ENCODE assay signal across 10 mouse cellular contexts in genomic region chr11:103104469-103104868, GRCm38 (mm10). TPM values are rescaled to one million over a fixed set of nuclear protein-coding genes. Genes with fewer than 3 reads are reported as not detected.
DNase-seq lines count a peak whose midpoint lies in the region; ATAC-seq and TF ChIP-seq lines count a peak whose summit lies in the region.
"Had no signal": no experiment of that assay in that cellular context is flagged by ENCODE, and none has a peak within 500 bp of the region (broad histone marks: within the 10 kb centered on the region; RNA-seq: fewer than 3 reads in every experiment).

No protein-coding gene starts in this region.

- H3K36me3 ChIP-seq in lung, embryonic 14.5 days (ENCODE audit: insufficient read depth): no peaks in the 10 kb centered on the region
- no peaks in the 10 kb centered on the region for H3K36me3 ChIP-seq in intestine, embryonic 16.5 days (ENCODE audit: control insufficient read depth, insufficient read depth, low read length)
- peaks cover 25% of the 10 kb centered on the region for H3K36me3 ChIP-seq in small intestine, adult 2 months (ENCODE audit: control insufficient read depth, insufficient read depth, low read length)
- H3K36me3 ChIP-seq: lung, embryonic 15.5 days had no signal

- peak overlapping the region; percentile 75; the same call in 1 of the 2 replicates for H3K4me2 ChIP-seq in lung, embryonic 14.5 days
- H3K4me2 ChIP-seq in intestine, embryonic 16.5 days (ENCODE audit: low read depth, low read length): peak overlapping the region; percentile 31; the same call in 1 of the 2 replicates

- H3K4me1 ChIP-seq in lung, embryonic 14.5 days (ENCODE audit: insufficient read depth): peaks cover 12% of the 10 kb centered on the region; the same call in 1 of the 2 replicates
- H3K4me1 ChIP-seq in intestine, embryonic 16.5 days (ENCODE audit: control insufficient read depth, insufficient read depth, low read length): peaks cover 31% of the 10 kb centered on the region
- peaks cover 20% of the 10 kb centered on the region for H3K4me1 ChIP-seq in small intestine, adult 2 months (ENCODE audit: control insufficient read depth, insufficient read depth, insufficient read length, low read length)

- H3K4me3 ChIP-seq in lung, embryonic 14.5 days (ENCODE audit: low read depth, low read length): no peak overlapping the region
- H3K4me3 ChIP-seq in intestine, embryonic 16.5 days (ENCODE audit: low read length): no peak overlapping the region
- peak overlapping the region; percentile 85 for H3K4me3 ChIP-seq in small intestine, adult 2 months (ENCODE audit: low read depth, low read length)

- no peak for TF ChIP-seq CTCF in lung, embryonic 14.5 days (IDR thresholded peaks at IDR 0.05; ENCODE audit: low read depth)
- TF ChIP-seq CTCF in small intestine, adult 2 months (IDR thresholded peaks at IDR 0.05; ENCODE audit: extremely low read depth, insufficient read length, insufficient replicate concordance, low read depth, low read length): no peak

- intact Hi-C loops in left cerebral cortex, postnatal 36 days (cut with DNase I): loop anchor here (5.0 kb wide), 2 partner anchors 38 to 223 kb away; no protein-coding TSS in a partner anchor

- peak; percentile 57; the same call in 1 of the 2 replicates for TF ChIP-seq POLR2A in small intestine, adult 2 months (IDR thresholded peaks at IDR 0.05; ENCODE audit: low read depth, low read length)

- no peak overlapping the region for H3K9ac ChIP-seq in lung, embryonic 14.5 days
- H3K9ac ChIP-seq in intestine, embryonic 16.5 days (ENCODE audit: low read depth, low read length): no peak overlapping the region
- H3K9ac ChIP-seq: lung, embryonic 15.5 days had no signal

- no peak for DNase-seq in lung, embryonic 14.5 days
- no peak for DNase-seq in lung, postnatal 10 days
- peak; percentile 74 for DNase-seq in c-Kit-positive CD71-positive TER-119-negative erythroid progenitor cells, embryonic 14.5 days (ENCODE audit: low read depth)
- no peak for DNase-seq in left cerebral cortex, postnatal 36 days (ENCODE audit: low spot score in 2 of 2)
- DNase-seq in gastrocnemius, postnatal 10 days: no peak
- DNase-seq: cerebellum, adult 8-10 months had no signal

- no peak overlapping the region for H3K27ac ChIP-seq in lung, embryonic 14.5 days (ENCODE audit: low read depth)
- no peak overlapping the region; the same call in 1 of the 2 replicates for H3K27ac ChIP-seq in intestine, embryonic 16.5 days (ENCODE audit: low read length)
- H3K27ac ChIP-seq in small intestine, adult 2 months (ENCODE audit: insufficient read depth, low read depth, low read length): peak overlapping the region; percentile 98
- H3K27ac ChIP-seq: lung, embryonic 15.5 days had no signal

- no peaks in the 10 kb centered on the region for H3K9me3 ChIP-seq in lung, embryonic 14.5 days (ENCODE audit: low read depth, low read length)
- H3K9me3 ChIP-seq in intestine, embryonic 16.5 days (ENCODE audit: control insufficient read depth, low read length): no peaks in the 10 kb centered on the region
- H3K9me3 ChIP-seq: lung, embryonic 15.5 days had no signal

- no peak for ATAC-seq in lung, embryonic 14.5 days (ENCODE audit: insufficient read depth)
- no peak; the same call in 1 of the 2 replicates for ATAC-seq in intestine, embryonic 16.5 days

- 69% methylated on average over 7 of the region's 7 CpGs for WGBS in lung, embryonic 14.5 days
- WGBS in intestine, embryonic 16.5 days: 67% methylated on average over 7 of the region's 7 CpGs
- 26% methylated on average over 7 of the region's 7 CpGs for WGBS in small intestine, adult 2 months

- peaks cover 13% of the 10 kb centered on the region for H3K27me3 ChIP-seq in lung, embryonic 14.5 days (ENCODE audit: insufficient read depth, low read length)
- peaks cover 10% of the 10 kb centered on the region for H3K27me3 ChIP-seq in intestine, embryonic 16.5 days (replicated peaks; ENCODE audit: control insufficient read depth, insufficient read depth, low read length)
- H3K27me3 ChIP-seq in small intestine, adult 2 months (ENCODE audit: control insufficient read depth, insufficient read depth, low read length): no peaks in the 10 kb centered on the region

RNA-seq across cellular contexts. Expression of gene Acbd4, which starts 3.0 kb away (rescaled TPM):
- 11.0 and 14.4 TPM in 2 replicates for polyA plus RNA-seq in lung, embryonic 14.5 days (2014; fragmentation: Nextera tagmentation; extraction: Ambion mirVana)
- 30.4 and 32.5 TPM in 2 replicates for polyA plus RNA-seq in intestine, embryonic 16.5 days (2015; fragmentation: Nextera tagmentation; extraction: Ambion mirVana)
- polyA plus RNA-seq in small intestine, adult 2 months (2012; rRNA removed): 89.3 and 234 TPM in 2 replicates
- 10 to 100 TPM; 72.3 to 80.3 TPM for total RNA-seq in left cerebral cortex, postnatal 36 days (2021)
- total RNA-seq in gastrocnemius, postnatal 10 days (2021): 10 to 100 TPM; 34.9 to 50.5 TPM

RNA-seq across cellular contexts. Expression of gene Plcd3, which starts 3.0 kb away (rescaled TPM):
- 1.0 and 2.5 TPM in 2 replicates for polyA plus RNA-seq in lung, embryonic 14.5 days (2014; fragmentation: Nextera tagmentation; extraction: Ambion mirVana)
- polyA plus RNA-seq in intestine, embryonic 16.5 days (2015; fragmentation: Nextera tagmentation; extraction: Ambion mirVana): 2.1 and 2.3 TPM in 2 replicates
- polyA plus RNA-seq in small intestine, adult 2 months (2012; rRNA removed): 3.1 and 4.8 TPM in 2 replicates
- 10 to 100 TPM; 16.1 to 19.3 TPM for total RNA-seq in left cerebral cortex, postnatal 36 days (2021)
- 1 to 10 TPM; 5.8 to 8.6 TPM for total RNA-seq in gastrocnemius, postnatal 10 days (2021)
- polyA plus RNA-seq: G1E had no signal

RNA-seq across cellular contexts. Expression of gene Hexim1, which starts 11.6 kb away (rescaled TPM):
- polyA plus RNA-seq in lung, embryonic 14.5 days (2014; fragmentation: Nextera tagmentation; extraction: Ambion mirVana): 5.3 and 5.8 TPM in 2 replicates
- polyA plus RNA-seq in intestine, embryonic 16.5 days (2015; fragmentation: Nextera tagmentation; extraction: Ambion mirVana): 4.2 and 4.6 TPM in 2 replicates
- polyA plus RNA-seq in small intestine, adult 2 months (2012; rRNA removed): 4.3 and 11.4 TPM in 2 replicates
- 10 to 100 TPM; 42.8 to 51.6 TPM for total RNA-seq in left cerebral cortex, postnatal 36 days (2021)
- 10 to 100 TPM; 24.0 to 26.7 TPM for total RNA-seq in gastrocnemius, postnatal 10 days (2021)

RNA-seq across cellular contexts. Expression of gene Hexim2, which starts 27.8 kb away (rescaled TPM):
- 9.3 and 9.5 TPM in 2 replicates for polyA plus RNA-seq in lung, embryonic 14.5 days (2014; fragmentation: Nextera tagmentation; extraction: Ambion mirVana)
- polyA plus RNA-seq in intestine, embryonic 16.5 days (2015; fragmentation: Nextera tagmentation; extraction: Ambion mirVana): 5.8 TPM in 2 replicates
- polyA plus RNA-seq in small intestine, adult 2 months (2012; rRNA removed): 0.86 and 2.2 TPM in 2 replicates
- total RNA-seq in left cerebral cortex, postnatal 36 days (2021): 10 to 100 TPM; 13.2 to 16.6 TPM
- total RNA-seq in gastrocnemius, postnatal 10 days (2021): 1 to 10 TPM; 5.8 to 6.7 TPM
